Mouse (Mus musculus): ENCODE measurements around the gene Ube2h. TPM values are rescaled to one million over a fixed set of nuclear protein-coding genes. Genes with fewer than 3 reads are reported as not detected.

Ube2h gene
- total RNA-seq, 2 experiments from 2014 or later = 88.4 to 89.6 TPM

DNA sequence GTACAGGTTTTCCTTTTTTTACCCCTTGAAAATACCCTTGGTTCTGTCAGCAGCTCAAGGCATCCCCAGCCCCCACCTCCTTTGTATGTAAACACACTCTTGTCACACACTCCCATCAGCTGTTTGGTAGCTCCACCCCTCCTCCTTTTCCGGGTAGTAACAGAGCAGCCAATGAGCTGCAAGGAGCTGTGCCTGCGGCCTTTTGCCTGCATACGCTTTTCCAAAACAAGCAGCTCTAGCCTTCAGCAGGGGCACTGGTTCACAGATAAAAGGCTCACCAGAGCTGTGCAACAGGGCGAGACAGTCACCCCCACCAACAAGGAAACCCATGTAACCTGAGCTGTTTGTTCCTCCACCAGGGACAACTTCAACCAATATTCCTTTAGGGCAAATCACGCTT is 4.0 kb downstream of the Ube2h start:
- peak; percentile 70 to 84 for DNase-seq (ENCODE audit: low spot score in 2 of 2)

DNA sequence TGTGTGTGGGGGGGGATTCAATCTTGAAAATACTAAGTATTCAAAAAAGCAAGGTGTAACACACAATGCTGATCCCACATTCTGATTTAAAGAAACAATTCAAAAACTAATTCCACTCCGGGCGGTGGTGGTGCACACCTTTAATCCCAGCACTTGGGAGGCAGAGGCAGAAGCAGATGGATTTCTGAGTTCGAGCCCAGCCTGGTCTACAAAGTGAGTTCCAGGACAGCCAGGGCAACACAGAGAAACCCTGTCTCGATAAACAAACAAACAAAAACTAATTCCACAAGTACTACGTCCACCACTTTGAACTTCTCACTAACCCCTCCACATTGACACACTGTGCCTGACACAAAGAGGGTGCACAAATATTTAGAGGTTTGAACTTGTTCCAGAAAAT is 4.7 kb downstream of the Ube2h start:
- DNase-seq (ENCODE audit: low spot score in 2 of 2) = no peak

DNA sequence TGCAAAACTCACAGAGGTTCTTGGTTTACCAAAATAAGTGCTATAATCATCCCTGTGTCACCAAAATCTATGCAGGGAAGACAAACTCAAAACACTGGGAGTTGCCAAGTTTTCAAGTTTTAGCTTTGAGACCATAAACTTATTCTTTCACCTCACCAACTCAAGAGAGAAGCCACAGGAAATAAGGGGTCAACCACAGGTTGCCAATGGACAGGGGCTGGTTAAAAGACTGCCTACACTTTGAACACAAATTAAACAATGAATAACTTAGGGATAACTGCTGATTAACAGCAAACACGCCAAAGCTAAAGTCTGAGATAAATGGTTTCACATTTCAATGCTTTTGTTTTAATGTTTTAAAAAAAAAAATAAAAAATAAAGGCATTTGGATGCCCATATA is 5.2 kb downstream of the Ube2h start:
- no peak for DNase-seq (ENCODE audit: low spot score in 2 of 2)

- DNase-seq (ENCODE audit: low spot score in 2 of 2) = no peak
These were observed 11.8 kb downstream of the Ube2h start for GRCm38 (mm10) chr6:30292579-30292978.

DNA sequence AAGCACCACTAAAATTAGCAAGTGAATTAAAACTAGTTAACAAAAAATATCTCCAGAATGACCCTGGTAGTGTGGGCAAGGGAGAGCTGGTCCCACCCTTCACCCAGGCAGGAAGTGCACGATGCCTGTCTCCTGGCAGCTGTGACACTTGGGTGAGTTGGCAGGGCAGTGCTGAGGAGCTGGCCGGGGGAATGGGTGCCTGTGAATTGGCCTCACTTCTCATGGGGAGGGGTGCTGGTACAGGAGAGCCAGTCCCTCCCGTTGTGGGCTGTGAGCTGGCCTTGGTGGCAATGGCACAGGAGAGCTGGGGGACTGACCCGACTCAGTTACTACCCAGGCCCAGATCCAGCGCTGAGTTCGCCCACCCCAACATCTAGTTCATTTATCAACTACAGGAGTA is 16.4 kb downstream of the Ube2h start:
- DNase-seq (ENCODE audit: low spot score in 2 of 2) = no peak

DNA sequence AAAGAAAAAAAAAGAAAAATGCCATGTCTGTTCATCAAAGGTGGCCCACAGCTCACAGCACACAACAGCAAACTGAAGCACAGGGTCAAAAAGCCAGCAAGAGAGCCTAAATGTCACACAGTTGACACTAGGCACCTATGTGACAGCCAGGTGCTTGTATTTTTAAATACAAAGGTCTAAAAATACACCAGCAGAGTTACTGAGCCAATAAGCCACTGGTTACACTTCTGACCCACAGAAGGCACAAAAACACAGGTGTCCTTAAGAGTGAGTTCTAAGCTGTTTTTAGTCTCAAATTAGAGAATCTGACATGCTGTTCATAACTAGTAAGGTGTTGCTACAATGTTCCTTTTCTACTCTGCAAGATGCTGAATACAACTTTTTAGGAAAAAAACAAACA is 17.7 kb downstream of the Ube2h start:
- no peak for DNase-seq (ENCODE audit: low spot score in 2 of 2)

- no peak for DNase-seq (ENCODE audit: low spot score in 2 of 2)
These were observed 20.2 kb downstream of the Ube2h start for GRCm38 (mm10) chr6:30284177-30284576.

- no peak for DNase-seq (ENCODE audit: low spot score in 2 of 2)
These were observed 22.0 kb downstream of the Ube2h start for GRCm38 (mm10) chr6:30282361-30282760.

DNA sequence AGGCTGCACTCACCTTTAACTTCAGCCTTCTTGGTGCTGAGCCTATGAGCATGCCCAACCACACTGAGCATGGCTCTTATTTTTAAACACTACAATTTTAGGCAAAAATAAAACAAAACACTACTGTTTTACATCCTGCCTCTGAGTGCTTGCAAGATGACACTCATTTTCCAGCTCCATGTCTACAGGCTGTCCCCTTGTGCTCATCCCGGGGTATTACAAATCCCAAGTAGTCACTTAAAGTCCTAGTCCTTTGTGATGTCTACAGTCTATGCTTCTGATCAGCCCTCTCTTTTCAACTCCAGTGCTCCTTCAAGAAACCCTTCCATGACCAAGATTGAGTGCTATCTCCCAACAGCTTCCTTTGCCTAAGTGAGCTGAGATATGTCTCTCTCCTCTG is 26.0 kb downstream of the Ube2h start:
- no peak for DNase-seq (ENCODE audit: low spot score in 2 of 2)

DNA sequence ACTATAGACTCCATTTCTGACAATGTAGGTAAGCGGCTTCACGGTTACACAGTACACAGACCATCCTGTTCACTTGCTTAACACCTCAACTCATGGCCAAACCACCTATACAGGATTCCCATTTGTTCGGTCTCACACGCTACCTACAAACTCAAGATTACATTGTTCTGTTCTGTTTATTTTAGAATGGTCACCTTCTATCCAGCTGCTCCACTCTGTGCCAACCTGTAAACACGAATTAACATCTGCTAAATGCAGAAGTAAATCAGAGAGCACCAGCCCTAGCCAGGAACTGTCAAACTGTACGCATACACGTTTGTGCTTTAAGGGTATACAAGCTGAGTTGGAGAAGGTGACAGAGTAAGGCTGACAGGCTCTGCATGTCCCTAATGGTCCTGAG is 27.5 kb downstream of the Ube2h start:
- no peak for DNase-seq (ENCODE audit: low spot score in 2 of 2)

GRCm38 (mm10) chr6:30276375-30276774 is 28.0 kb downstream of the Ube2h start:
- no peak for DNase-seq (ENCODE audit: low spot score in 2 of 2)

DNA sequence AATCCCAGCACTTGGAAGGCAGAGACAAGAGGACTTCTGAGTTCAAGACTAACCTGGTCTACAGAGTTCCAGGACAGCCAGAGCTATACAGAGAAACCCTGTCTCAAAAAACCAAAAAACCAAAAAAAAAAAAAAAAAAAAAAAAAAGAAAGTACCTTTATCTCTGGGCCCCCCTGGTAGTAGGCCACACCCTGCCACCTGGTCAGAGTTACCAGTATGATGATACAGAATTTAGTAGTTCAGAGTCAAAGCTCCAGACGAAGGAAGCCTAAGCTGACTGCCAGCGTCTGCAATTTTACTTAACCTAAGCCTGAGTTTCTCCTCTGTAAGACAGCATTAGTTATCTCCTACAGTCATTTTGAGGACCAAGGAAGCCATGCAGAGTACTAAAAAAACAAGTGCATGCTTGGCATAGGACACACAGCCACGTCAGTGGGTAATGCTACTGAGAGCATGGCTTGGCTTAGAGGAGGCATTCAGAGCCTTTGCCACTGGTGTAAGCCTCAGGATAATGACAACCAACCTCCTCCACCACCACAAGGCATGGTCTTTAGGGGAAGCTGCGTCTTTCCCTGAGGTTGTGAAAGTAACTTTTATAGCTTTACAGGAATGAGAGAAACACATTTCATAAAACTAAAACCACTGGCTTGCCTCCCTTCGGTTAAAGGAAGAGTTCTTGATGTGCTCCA is 29.0 kb downstream of the Ube2h start:
- no peak for DNase-seq (ENCODE audit: low spot score in 2 of 2)

DNA sequence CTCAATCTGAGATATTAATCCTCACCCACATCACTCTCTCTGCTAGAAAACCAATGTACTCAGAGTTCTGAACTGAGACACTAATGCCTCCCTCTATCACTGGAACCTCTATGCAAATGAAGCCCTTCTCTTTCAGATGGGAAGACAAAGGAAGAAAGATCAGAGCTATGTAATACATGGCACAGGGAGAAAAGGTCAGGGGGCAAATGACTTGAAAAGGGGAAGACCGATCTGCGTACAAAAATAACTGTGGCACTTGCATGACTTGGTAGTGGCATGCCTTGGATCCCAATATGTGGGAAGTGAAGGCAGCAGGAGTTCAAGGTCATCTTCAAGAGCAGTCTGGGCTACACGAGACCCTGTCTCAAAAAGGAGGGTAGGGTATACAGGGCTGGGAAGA is 31.4 kb downstream of the Ube2h start:
- no peak for DNase-seq (ENCODE audit: low spot score in 2 of 2)

DNA sequence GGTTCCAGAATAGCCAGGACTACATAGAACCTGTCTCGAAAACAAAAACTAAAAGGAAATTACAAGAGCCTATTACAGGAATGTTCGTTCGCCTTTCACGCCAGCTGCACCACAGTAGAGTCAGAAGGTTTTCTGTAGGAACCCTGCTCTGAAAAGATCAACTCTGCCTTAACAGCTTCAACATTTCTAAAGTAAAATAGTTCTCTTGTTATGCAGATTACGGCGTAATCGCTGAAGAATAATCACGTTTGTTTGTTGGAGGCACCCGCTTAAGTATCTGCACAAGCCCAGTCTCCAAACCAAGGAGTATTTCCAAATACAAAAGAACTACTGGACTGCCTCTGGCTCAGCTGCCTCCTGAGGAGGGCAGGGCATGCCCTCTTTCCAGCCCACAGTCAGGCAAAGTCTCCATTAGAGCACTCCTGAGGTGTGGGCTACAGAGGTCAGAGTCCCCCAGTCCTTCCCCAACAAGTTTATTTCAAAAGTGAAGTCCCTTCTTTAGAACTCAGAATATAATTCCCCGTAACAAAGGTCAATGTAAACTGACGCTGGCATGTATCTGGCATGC is 31.9 kb downstream of the Ube2h start:
- DNase-seq (ENCODE audit: low spot score in 2 of 2) = no peak

- DNase-seq (ENCODE audit: low spot score in 2 of 2) = no peak
These were observed 34.5 kb downstream of the Ube2h start for GRCm38 (mm10) chr6:30269846-30270245.

GRCm38 (mm10) chr6:30267486-30267885 is 36.9 kb downstream of the Ube2h start:
- peak; percentile 19 to 75 for DNase-seq (ENCODE audit: low spot score in 2 of 2)

GRCm38 (mm10) chr6:30265402-30265801 is 38.9 kb downstream of the Ube2h start:
- DNase-seq (ENCODE audit: low spot score in 2 of 2) = no peak

- no peak for DNase-seq (ENCODE audit: low spot score in 2 of 2)
These were observed 41.3 kb downstream of the Ube2h start for GRCm38 (mm10) chr6:30263053-30263452.

DNA sequence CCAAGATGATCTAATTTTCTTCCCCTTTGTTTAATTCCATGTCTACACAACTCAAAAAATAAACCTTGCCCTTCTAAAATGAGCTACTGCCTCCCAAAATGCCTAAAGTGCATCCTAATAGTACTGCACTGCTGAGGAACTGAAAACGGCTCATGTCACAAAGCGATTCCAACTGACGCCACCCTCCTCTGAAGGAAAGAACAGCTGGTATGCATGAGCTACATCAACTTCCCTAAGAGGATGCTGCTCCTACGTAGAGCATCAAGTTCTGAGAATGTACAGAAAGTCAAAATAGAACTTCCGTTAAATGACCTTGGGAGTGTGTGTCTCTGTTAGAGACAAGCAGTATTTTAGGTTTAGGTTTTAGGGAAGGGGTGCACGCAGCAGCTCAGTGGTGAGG is 45.1 kb downstream of the Ube2h start:
- no peak for DNase-seq (ENCODE audit: low spot score in 2 of 2)

DNA sequence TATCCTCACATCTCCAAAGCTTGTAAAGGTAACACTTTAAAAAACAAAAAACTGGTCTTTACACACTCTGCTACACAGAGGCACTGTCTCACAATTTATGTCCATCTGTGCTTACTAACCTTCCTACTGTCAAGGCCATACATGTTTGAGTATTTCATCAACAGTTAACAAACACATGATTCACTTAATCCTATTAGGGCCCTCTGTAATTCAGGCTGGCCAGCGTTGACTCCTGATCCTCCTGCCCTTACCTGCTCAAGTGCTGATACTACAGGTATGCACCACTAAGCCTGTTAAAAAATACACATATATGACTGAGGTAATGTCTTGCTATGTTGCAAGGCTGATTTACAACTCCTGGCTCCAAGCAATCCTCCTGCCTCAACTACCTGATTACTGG is 46.4 kb downstream of the Ube2h start:
- no peak for DNase-seq (ENCODE audit: low spot score in 2 of 2)

- DNase-seq (ENCODE audit: low spot score in 2 of 2) = no peak
These were observed 48.5 kb downstream of the Ube2h start for GRCm38 (mm10) chr6:30255846-30256245.

GRCm38 (mm10) chr6:30252271-30253010 is 51.9 kb downstream of the Ube2h start:
- DNase-seq (ENCODE audit: low spot score in 2 of 2) = no peak

GRCm38 (mm10) chr6:30248708-30249107 is 55.6 kb downstream of the Ube2h start:
- DNase-seq (ENCODE audit: low spot score in 2 of 2) = no peak

Data from layer of hippocampus, adult 18-20 months (tissue).